13 mouse cellular contexts compared by ENCODE assay signal in the genomic region with DNA sequence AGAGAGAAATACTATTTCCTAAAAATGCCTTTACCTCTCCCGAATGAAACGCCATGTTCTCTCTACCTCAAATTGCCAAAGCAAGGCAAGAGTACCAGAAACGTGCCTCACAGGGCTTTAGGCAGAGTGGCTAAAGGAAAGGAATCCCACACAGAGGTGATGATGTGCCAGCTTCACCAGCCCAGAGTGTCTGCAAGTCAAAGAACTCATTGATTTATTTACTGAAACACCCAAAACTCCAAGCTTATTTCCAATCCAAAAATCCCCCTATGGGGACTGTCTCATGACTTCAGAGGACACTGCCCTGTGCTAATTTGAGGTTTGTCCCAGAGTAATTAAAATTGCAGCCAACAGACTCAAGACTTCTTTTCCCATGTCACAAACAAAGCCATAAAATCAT.
A peak's percentile ranks its signal among the peaks of the same experiment; 100 is the strongest.
DNase-seq lines count a peak whose midpoint lies in the region; ATAC-seq and TF ChIP-seq lines count a peak whose summit lies in the region.
"Had no signal": no experiment of that assay in that cellular context is flagged by ENCODE, and none has a peak within 500 bp of the region (broad histone marks: within the 10 kb centered on the region; RNA-seq: fewer than 3 reads in every experiment).

No protein-coding gene starts in this region.

- peaks cover 10% of the 10 kb centered on the region for H3K4me1 ChIP-seq in heart, embryonic 12.5 days (replicated peaks)
- peaks cover 8% of the 10 kb centered on the region for H3K4me1 ChIP-seq in lung, adult 2 months (ENCODE audit: control insufficient read depth, insufficient read depth, low read length)
- peaks cover 13% of the 10 kb centered on the region for H3K4me1 ChIP-seq in embryonic facial prominence, embryonic 10.5 days
- peaks cover 0 to 1% of the 10 kb centered on the region in 2 experiments; a peak in 2 of 4 replicates for H3K4me1 ChIP-seq in liver, embryonic 14.5 days (replicated peaks; ENCODE audit: control insufficient read depth in 2 of 2, insufficient read depth in 2 of 2, low read length in 1 of 2)

- no peak overlapping the region for H3K27ac ChIP-seq in heart, embryonic 12.5 days (ENCODE audit: poor library complexity, severe bottlenecking)
- H3K27ac ChIP-seq in embryonic facial prominence, embryonic 10.5 days (replicated peaks): no peak overlapping the region
- no peak overlapping the region for H3K27ac ChIP-seq in liver, embryonic 14.5 days
- H3K27ac ChIP-seq: hindbrain, embryonic 14.5 days had no signal

- no peak for ATAC-seq in heart, embryonic 12.5 days (ENCODE audit: insufficient number of reproducible peaks, low FRiP score)
- no peak for ATAC-seq in liver, embryonic 14.5 days (ENCODE audit: insufficient read depth)

- DNase-seq in heart, postnatal 10 days: no peak
- DNase-seq in lung, adult 2 months: no peak
- no peak for DNase-seq in lung, postnatal 25 days (ENCODE audit: low spot score)
- DNase-seq in embryonic facial prominence, embryonic 10.5 days (ENCODE audit: low spot score): no peak
- no peak for DNase-seq in liver, embryonic 14.5 days (ENCODE audit: low read depth in 3 of 3, low spot score in 3 of 3)
- DNase-seq in left cerebral cortex, postnatal 4 days: no peak
- no peak for DNase-seq in urinary bladder, adult 2 months (ENCODE audit: low spot score)
- DNase-seq: adrenal gland, adult 8-10 months; layer of hippocampus, adult 9-11 months; lung, postnatal 10 days; retina, postnatal 1 day had no signal

- peak overlapping the region; percentile 43 for H3K4me3 ChIP-seq in heart, embryonic 12.5 days
- peak overlapping the region; percentile 87 for H3K4me3 ChIP-seq in lung, adult 2 months (replicated peaks; ENCODE audit: extremely low read depth, low read depth, low read length)
- peak overlapping the region; percentile 6; the same call in 1 of the 2 replicates for H3K4me3 ChIP-seq in embryonic facial prominence, embryonic 10.5 days
- H3K4me3 ChIP-seq in liver, embryonic 14.5 days (ENCODE audit: insufficient read depth in 1 of 2, low read depth in 2 of 2, low read length in 2 of 2): peak overlapping the region; percentile 31 to 38

- intact Hi-C loops in heart, postnatal 10 days (cut with DNase I): loop anchor here (5.0 kb wide), 1 partner anchor 105 kb away; no protein-coding TSS in a partner anchor
- intact Hi-C loops in left cerebral cortex, postnatal 4 days (cut with DNase I): no loop called here

- TF ChIP-seq CTCF in lung, adult 2 months (IDR thresholded peaks at IDR 0.05; ENCODE audit: insufficient read depth, low read length): no peak
- TF ChIP-seq CTCF in liver, embryonic 14.5 days (IDR thresholded peaks at IDR 0.05; ENCODE audit: low read depth): no peak

- WGBS in heart, embryonic 12.5 days: 59% methylated on average over 3 of the region's 3 CpGs
- 39% methylated on average over 3 of the region's 3 CpGs for WGBS in lung, adult 2 months
- 86% methylated on average over 3 of the region's 3 CpGs for WGBS in embryonic facial prominence, embryonic 10.5 days
- WGBS in liver, embryonic 14.5 days (ENCODE audit: insufficient replicate concordance): 20% methylated on average over 3 of the region's 3 CpGs

- no peak for TF ChIP-seq POLR2A in lung, adult 2 months (IDR thresholded peaks at IDR 0.05; ENCODE audit: borderline replicate concordance, extremely low read depth, low read depth, low read length)

- H3K27me3 ChIP-seq in heart, embryonic 12.5 days (replicated peaks): no peaks in the 10 kb centered on the region
- no peaks in the 10 kb centered on the region for H3K27me3 ChIP-seq in embryonic facial prominence, embryonic 10.5 days (replicated peaks; ENCODE audit: low read depth, poor library complexity, severe bottlenecking)
- H3K27me3 ChIP-seq in liver, embryonic 14.5 days (ENCODE audit: control insufficient read depth, insufficient read depth, low read length): peaks cover 6% of the 10 kb centered on the region

- TF ChIP-seq EP300 in liver, embryonic 14.5 days (IDR thresholded peaks at IDR 0.05; ENCODE audit: low read depth): no peak

- H3K36me3 ChIP-seq in heart, embryonic 12.5 days: no peaks in the 10 kb centered on the region
- no peaks in the 10 kb centered on the region for H3K36me3 ChIP-seq in embryonic facial prominence, embryonic 10.5 days (replicated peaks)
- H3K36me3 ChIP-seq in liver, embryonic 14.5 days (replicated peaks; ENCODE audit: control insufficient read depth, insufficient read depth, low read depth): no peaks in the 10 kb centered on the region

- peak overlapping the region; percentile 65 for H3K9ac ChIP-seq in heart, embryonic 12.5 days
- H3K9ac ChIP-seq in liver, embryonic 14.5 days (replicated peaks): no peak overlapping the region; the same call in 1 of the 2 replicates
- H3K9ac ChIP-seq: hindbrain, embryonic 14.5 days had no signal

- peak overlapping the region; percentile 60 for H3K4me2 ChIP-seq in heart, embryonic 12.5 days
- H3K4me2 ChIP-seq in liver, embryonic 14.5 days (ENCODE audit: low read depth): peak overlapping the region; percentile 20; the same call in 1 of the 2 replicates
- H3K4me2 ChIP-seq: hindbrain, embryonic 14.5 days had no signal

- H3K9me3 ChIP-seq in heart, embryonic 12.5 days (replicated peaks): no peaks in the 10 kb centered on the region
- H3K9me3 ChIP-seq in embryonic facial prominence, embryonic 10.5 days: no peaks in the 10 kb centered on the region
- H3K9me3 ChIP-seq in liver, embryonic 14.5 days (ENCODE audit: control insufficient read depth, low read length): no peaks in the 10 kb centered on the region

Comparison
In these comparisons a context has a peak if more than half of its experiments do, and no peak if none do; other contexts are left out.
1. H3K4me3 ChIP-seq: peak in every context shown above with its lines; median percentile 87 in lung, adult 2 months; 43 in heart, embryonic 12.5 days; 34 in liver, embryonic 14.5 days; 6 in embryonic facial prominence, embryonic 10.5 days.